Mouse (Mus musculus): ENCODE results near the gene Ski. TPM values are rescaled to one million over a fixed set of nuclear protein-coding genes. Genes with fewer than 3 reads are reported as not detected.

The Ski gene
- total and polyA plus RNA-seq, 2 experiments from 2014 or later: 8.4 to 63.1 TPM

GRCm38 (mm10) chr4:155221599-155222551 is 517 bp downstream of the Ski start:
- H3K4me3 ChIP-seq (ENCODE audit: low read depth, low read length): peak overlapping the region; percentile 80
- peak overlapping the region; percentile 95 for H3K9ac ChIP-seq (replicated peaks; ENCODE audit: low read length, poor library complexity, severe bottlenecking)
- peak overlapping the region; percentile 97 for H3K27ac ChIP-seq (ENCODE audit: low read depth, low read length)
- no peaks in the 10 kb centered on the region for H3K36me3 ChIP-seq (ENCODE audit: insufficient read depth, low read length)
- no peaks in the 10 kb centered on the region for H3K9me3 ChIP-seq (ENCODE audit: low read length)
- under 1% methylated on average over 76 of the region's 93 CpGs for WGBS
- DNase-seq (ENCODE audit: low spot score) (peak; percentile 82), ATAC-seq (ENCODE audit: low FRiP score) (no peak)
- H3K4me2 ChIP-seq (ENCODE audit: low read depth, low read length, poor library complexity, severe bottlenecking): peak overlapping the region; percentile 100
- peak; percentile 20 for TF ChIP-seq CTCF (IDR thresholded peaks at IDR 0.05)
- peaks cover 31% of the 10 kb centered on the region for H3K4me1 ChIP-seq (ENCODE audit: insufficient read depth, low read length)
- no peaks in the 10 kb centered on the region for H3K27me3 ChIP-seq (ENCODE audit: insufficient read depth, low read length)

DNA sequence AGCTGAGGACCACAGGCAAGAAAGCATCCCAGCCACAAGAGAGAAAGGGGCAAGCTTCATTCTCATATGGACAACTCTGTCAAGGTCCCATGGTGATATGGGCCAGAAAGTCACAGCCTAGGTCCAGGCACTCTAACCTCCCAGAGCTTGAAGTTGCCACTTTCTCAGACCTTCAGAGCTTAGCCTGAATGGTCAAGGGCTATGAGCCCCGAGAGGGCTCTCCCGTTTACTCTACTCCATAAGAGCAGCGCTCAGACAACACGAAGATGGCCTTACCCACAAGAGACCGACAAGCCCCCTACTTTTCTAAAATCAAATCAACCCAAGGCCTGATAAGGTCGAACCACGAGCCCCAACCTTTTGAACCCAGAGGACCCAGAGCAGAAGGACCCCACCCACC is 1.3 kb downstream of the Ski start:
- DNase-seq (ENCODE audit: low spot score): no peak
- H3K9me3 ChIP-seq (ENCODE audit: low read length): no peaks in the 10 kb centered on the region
- peak overlapping the region; percentile 95 for H3K9ac ChIP-seq (replicated peaks; ENCODE audit: low read length, poor library complexity, severe bottlenecking)
- H3K4me3 ChIP-seq (ENCODE audit: low read depth, low read length): peak overlapping the region; percentile 80
- TF ChIP-seq CTCF (IDR thresholded peaks at IDR 0.05): no peak
- no peak for ATAC-seq (ENCODE audit: low FRiP score)
- peaks cover 36% of the 10 kb centered on the region for H3K4me1 ChIP-seq (ENCODE audit: insufficient read depth, low read length)
- H3K27ac ChIP-seq (ENCODE audit: low read depth, low read length): peak overlapping the region; percentile 8; the same call in 1 of the 2 replicates
- no peaks in the 10 kb centered on the region for H3K27me3 ChIP-seq (ENCODE audit: insufficient read depth, low read length)
- H3K4me2 ChIP-seq (ENCODE audit: low read depth, low read length, poor library complexity, severe bottlenecking): peak overlapping the region; percentile 100
- H3K36me3 ChIP-seq (ENCODE audit: insufficient read depth, low read length): no peaks in the 10 kb centered on the region
- 2% methylated on average over 7 of the region's 7 CpGs for WGBS

GRCm38 (mm10) chr4:155220213-155221100 is 1.9 kb downstream of the Ski start:
- no peaks in the 10 kb centered on the region for H3K9me3 ChIP-seq (ENCODE audit: low read length)
- DNase-seq (ENCODE audit: low spot score) (peak; percentile 53), ATAC-seq (ENCODE audit: low FRiP score) (no peak)
- H3K27me3 ChIP-seq (ENCODE audit: insufficient read depth, low read length): no peaks in the 10 kb centered on the region
- TF ChIP-seq CTCF (IDR thresholded peaks at IDR 0.05): no peak
- peak overlapping the region; percentile 80 for H3K4me3 ChIP-seq (ENCODE audit: low read depth, low read length)
- peak overlapping the region; percentile 8; the same call in 1 of the 2 replicates for H3K27ac ChIP-seq (ENCODE audit: low read depth, low read length)
- no peaks in the 10 kb centered on the region for H3K36me3 ChIP-seq (ENCODE audit: insufficient read depth, low read length)
- H3K4me1 ChIP-seq (ENCODE audit: insufficient read depth, low read length): peaks cover 43% of the 10 kb centered on the region
- whole genome bisulfite sequencing: 6% methylated on average over 14 of the region's 14 CpGs
- H3K4me2 ChIP-seq (ENCODE audit: low read depth, low read length, poor library complexity, severe bottlenecking): peak overlapping the region; percentile 100
- H3K9ac ChIP-seq (replicated peaks; ENCODE audit: low read length, poor library complexity, severe bottlenecking): peak overlapping the region; percentile 95

DNA sequence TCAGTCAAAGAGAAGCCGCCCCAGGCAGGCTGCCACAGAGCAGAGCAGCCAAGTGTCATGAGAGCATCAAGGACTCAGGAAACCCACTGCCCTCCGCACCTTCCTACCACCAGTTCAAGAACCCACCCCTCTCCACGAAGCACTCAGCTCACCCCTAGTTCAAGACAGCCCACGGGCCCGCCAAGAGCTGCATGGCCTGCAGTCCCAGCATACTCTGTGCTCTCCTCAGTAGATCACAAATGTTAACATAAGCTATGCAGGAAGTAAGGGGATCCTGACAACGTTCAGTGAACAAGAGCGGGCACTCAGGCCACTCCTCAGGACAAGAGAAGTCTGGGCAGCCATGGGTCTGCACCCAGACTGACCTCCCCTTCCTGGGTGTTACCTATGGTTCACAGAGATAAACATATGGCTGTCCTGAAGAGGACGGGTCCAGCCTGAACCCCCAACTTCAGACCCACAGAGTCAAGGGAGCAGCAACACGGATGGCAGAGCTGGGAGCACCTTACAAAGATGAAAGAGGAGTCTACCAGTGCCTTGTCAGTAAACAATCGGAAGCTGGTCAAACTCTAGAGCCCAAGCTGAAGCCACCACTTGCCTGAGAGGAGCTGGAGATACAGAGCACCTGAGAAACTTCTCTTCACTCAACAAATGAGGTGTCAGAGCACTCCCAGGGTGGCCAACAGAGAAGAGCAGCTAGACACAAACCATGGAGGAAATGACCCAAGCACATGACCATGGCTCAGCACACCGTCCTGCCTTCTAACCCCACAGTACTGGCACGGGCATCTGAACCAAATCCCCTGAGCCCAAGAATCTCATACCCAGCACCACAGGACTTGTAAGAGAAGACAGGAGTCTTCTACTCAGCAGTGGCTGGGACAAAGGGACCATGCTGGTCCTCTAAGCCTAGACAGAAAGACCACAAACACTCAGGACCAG is 2.9 kb downstream of the Ski start:
- TF ChIP-seq CTCF (IDR thresholded peaks at IDR 0.05): no peak
- Histone ChIP-seq H3K4me1 (ENCODE audit: insufficient read depth, low read length) (peaks cover 43% of the 10 kb centered on the region), H3K4me3 (ENCODE audit: low read depth, low read length) (peak overlapping the region; percentile 80), H3K36me3 (ENCODE audit: insufficient read depth, low read length) (no peaks in the 10 kb centered on the region), H3K9ac (replicated peaks; ENCODE audit: low read length, poor library complexity, severe bottlenecking) (peak overlapping the region; percentile 95), H3K27ac (ENCODE audit: low read depth, low read length) (no peak overlapping the region), H3K4me2 (ENCODE audit: low read depth, low read length, poor library complexity, severe bottlenecking) (peak overlapping the region; percentile 100), H3K27me3 (ENCODE audit: insufficient read depth, low read length) (no peaks in the 10 kb centered on the region), H3K9me3 (ENCODE audit: low read length) (no peaks in the 10 kb centered on the region)
- 56% methylated on average over 12 of the region's 12 CpGs for WGBS
- DNase-seq (ENCODE audit: low spot score) (no peak), ATAC-seq (ENCODE audit: low FRiP score) (no peak)

DNA sequence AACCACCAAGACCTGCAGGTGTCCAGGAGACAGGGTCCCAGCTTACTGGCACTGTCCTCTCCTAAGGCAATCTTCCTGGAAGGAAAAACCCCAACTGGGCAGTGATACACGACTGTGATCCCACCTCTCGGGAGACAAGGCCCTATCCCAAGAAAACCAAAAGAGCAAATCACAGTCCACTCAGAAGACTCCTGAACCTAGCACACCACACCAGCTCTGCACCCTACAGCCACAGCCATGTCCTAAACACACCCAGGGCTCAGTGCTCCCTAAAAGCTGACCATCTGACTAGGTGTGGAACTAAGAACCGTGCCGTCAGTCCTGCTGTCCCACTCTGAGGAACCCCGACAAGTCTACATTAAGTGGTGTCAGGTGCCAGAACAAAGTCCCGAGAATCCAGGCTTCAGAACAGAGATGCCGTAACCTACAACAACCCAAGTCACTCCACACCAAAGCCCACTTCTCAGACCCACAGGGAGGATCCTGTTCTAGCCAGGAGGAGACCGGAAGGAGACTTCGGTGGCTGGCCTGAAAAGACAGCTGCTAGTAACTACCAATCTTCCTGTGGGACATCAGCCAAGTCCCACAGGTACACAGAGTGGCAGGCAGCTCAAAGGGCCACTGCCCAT is 4.2 kb downstream of the Ski start:
- H3K9ac ChIP-seq (replicated peaks; ENCODE audit: low read length, poor library complexity, severe bottlenecking): no peak overlapping the region
- H3K27me3 ChIP-seq (ENCODE audit: insufficient read depth, low read length): no peaks in the 10 kb centered on the region
- H3K4me1 ChIP-seq (ENCODE audit: insufficient read depth, low read length): peaks cover 53% of the 10 kb centered on the region
- no peak for TF ChIP-seq CTCF (IDR thresholded peaks at IDR 0.05)
- 82% methylated on average over 9 of the region's 9 CpGs for WGBS
- 0 out of 2 replicates have a peak overlapping the region, but pooled peaks have one; percentile 3 for H3K4me3 ChIP-seq (ENCODE audit: low read depth, low read length)
- peak overlapping the region; percentile 100 for H3K4me2 ChIP-seq (ENCODE audit: low read depth, low read length, poor library complexity, severe bottlenecking)
- no peaks in the 10 kb centered on the region for H3K36me3 ChIP-seq (ENCODE audit: insufficient read depth, low read length)
- no peaks in the 10 kb centered on the region for H3K9me3 ChIP-seq (ENCODE audit: low read length)
- ATAC-seq (ENCODE audit: low FRiP score): no peak
- no peak for DNase-seq (ENCODE audit: low spot score)
- H3K27ac ChIP-seq (ENCODE audit: low read depth, low read length): no peak overlapping the region

Data from midbrain, postnatal 0 days (tissue).